Mouse (Mus musculus) CH12.LX (cell line): ENCODE results near the gene Myo16.

Source experiments
- CTCF ChIP-seq, 2 experiments: IDR thresholded peaks in 1 of 2; conservative IDR thresholded peaks in 1 of 2; 2 replicates each; pipeline ENCODE4 v1.5.1; 2011 to 2012; ENCODE audit warnings: low read depth in 2 of 2, low read length in 2 of 2, improper control_type of control experiment in 1 of 2, inconsistent platforms in 1 of 2, mild to moderate bottlenecking in 1 of 2, moderate library complexity in 1 of 2
- ELF1 ChIP-seq: IDR thresholded peaks from 2 replicates; pipeline ENCODE4 v1.6.1; 2014; ENCODE audit warnings: low read depth, mild to moderate bottlenecking, inconsistent platforms, low read length, improper control_type of control experiment
- EP300 ChIP-seq: IDR thresholded peaks from 2 replicates; pipeline ENCODE4 v1.6.1; 2011; ENCODE audit warnings: low read length, improper control_type of control experiment
- ETS1 ChIP-seq: conservative IDR thresholded peaks from 2 replicates; pipeline ENCODE4 v1.6.1; 2012; ENCODE audit warnings: low read depth, mild to moderate bottlenecking, inconsistent platforms, low read length, improper control_type of control experiment, moderate library complexity
- MAFK ChIP-seq: IDR thresholded peaks from 2 replicates; pipeline ENCODE4 v1.6.1; 2011; ENCODE audit warnings: low read length, improper control_type of control experiment; ENCODE audit not compliant: insufficient replicate concordance
- MAX ChIP-seq: IDR thresholded peaks from 2 replicates; pipeline ENCODE4 v1.6.1; 2011; ENCODE audit warnings: low read length, improper control_type of control experiment
- POLR2A ChIP-seq: IDR thresholded peaks from 2 replicates; pipeline ENCODE4 v1.6.1; 2011; ENCODE audit warnings: low read depth, mild to moderate bottlenecking, improper control_type of control experiment, low read length
- RAD21 ChIP-seq: IDR thresholded peaks from 2 replicates; pipeline ENCODE4 v1.6.1; 2011; ENCODE audit warnings: low read depth, mild to moderate bottlenecking, low read length, improper control_type of control experiment, moderate library complexity
- USF2 ChIP-seq: conservative IDR thresholded peaks from 2 replicates; pipeline ENCODE4 v1.6.1; 2011; ENCODE audit warnings: low read depth, low read length, improper control_type of control experiment

DNA sequence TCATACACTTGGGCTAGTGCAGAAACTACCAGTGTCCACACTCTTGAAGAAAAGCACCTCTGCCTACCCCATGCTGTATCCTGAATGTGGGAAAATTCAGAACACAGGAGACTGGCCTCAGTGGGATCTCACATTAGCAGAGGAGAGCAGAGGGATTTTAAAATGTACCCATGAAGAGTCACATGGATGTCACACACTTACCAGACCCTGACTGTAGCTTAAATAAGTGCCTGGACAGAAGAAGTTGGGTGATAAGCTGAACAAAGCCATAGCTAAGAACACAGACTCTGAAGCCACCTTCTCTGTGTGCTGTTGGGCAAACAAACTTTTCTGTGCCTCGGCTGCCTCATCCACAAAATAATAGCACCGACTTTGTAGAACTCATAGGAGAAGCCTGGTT lies 477.3 kb downstream of the Myo16 start:
- TF ChIP-seq MAX (no peak), CTCF (conservative IDR thresholded peaks at IDR 0.05 in 1 of 2, IDR thresholded peaks at IDR 0.05 in 1 of 2; ENCODE audit: low read depth in 2 of 2, low read length in 2 of 2) (no peak), POLR2A (no peak), ETS1 (no peak), ELF1 (no peak), USF2 (no peak), MAFK (no peak), EP300 (no peak), RAD21 (no peak)
